Mouse (Mus musculus) stomach, postnatal 0 days (tissue): ENCODE data around the gene Ccne1.

Experiments
- CTCF ChIP-seq: IDR thresholded peaks from 2 replicates; pipeline ENCODE4 v1.5.1; 2016; ENCODE audit warnings: antibody characterized with exemption, low read depth, mild to moderate bottlenecking, moderate library complexity
- EP300 ChIP-seq: optimal IDR thresholded peaks from 2 replicates; pipeline ENCODE3; 2016; ENCODE audit warnings: antibody characterized with exemption

DNA sequence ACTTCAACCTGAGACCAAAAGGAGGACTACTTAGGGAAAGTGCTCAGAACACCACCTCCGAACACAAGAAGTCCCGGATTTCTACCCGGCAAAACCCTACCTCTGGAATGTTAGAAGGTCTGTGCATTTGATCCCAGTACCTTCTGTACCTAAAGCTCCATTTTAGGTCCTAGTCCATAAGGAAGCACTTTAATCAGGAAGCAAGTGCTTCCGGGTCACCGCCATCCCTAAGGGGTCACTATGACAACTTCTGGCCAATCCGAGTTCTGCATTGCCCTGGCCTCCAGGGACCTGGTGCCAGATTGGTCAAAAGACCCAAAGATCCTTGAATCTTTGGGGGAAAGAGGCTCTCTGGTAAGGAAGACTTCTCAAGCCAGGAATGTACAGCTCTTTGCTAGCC lies 31.8 kb downstream of the Ccne1 start:
- TF ChIP-seq CTCF, result no peak
- no peak for TF ChIP-seq EP300
